Mouse (Mus musculus): ENCODE measurements around the gene Cfap161. TPM values are rescaled to one million over a fixed set of nuclear protein-coding genes. Genes with fewer than 3 reads are reported as not detected.

Cfap161 gene
- polyA plus RNA-seq, 2 experiments: 0.28 to 0.82 TPM

- H3K27ac ChIP-seq (replicated peaks; ENCODE audit: low read depth, low read length): no peak overlapping the region
- ATAC-seq (ENCODE audit: low FRiP score, low read depth): no peak
- no peaks in the 10 kb centered on the region for H3K27me3 ChIP-seq (ENCODE audit: control insufficient read depth, insufficient read depth, low read length)
- H3K9me3 ChIP-seq (ENCODE audit: control insufficient read depth, low read length): no peaks in the 10 kb centered on the region
- no peak for DNase-seq (ENCODE audit: low spot score)
- peaks cover 9% of the 10 kb centered on the region for H3K4me1 ChIP-seq (ENCODE audit: control insufficient read depth, insufficient read depth, low read length)
- H3K36me3 ChIP-seq (ENCODE audit: control insufficient read depth, insufficient read depth, low read length): no peaks in the 10 kb centered on the region
- WGBS: 66% methylated on average over 2 of the region's 2 CpGs
- TF ChIP-seq POLR2A (IDR thresholded peaks at IDR 0.05; ENCODE audit: borderline replicate concordance, extremely low read depth, insufficient read depth, insufficient read length): no peak
- no peak overlapping the region for H3K4me3 ChIP-seq (replicated peaks; ENCODE audit: low read length)
- H3K9ac ChIP-seq (ENCODE audit: low read depth, low read length, severe bottlenecking): no peak overlapping the region
- no peak overlapping the region for H3K4me2 ChIP-seq (replicated peaks; ENCODE audit: low read depth, low read length, severe bottlenecking)
Observed at GRCm38 (mm10) chr7:83724541-83724940, 70.1 kb downstream of the Cfap161 start.

Other genes starting within 250 kb of the Cfap161 start
- gene Tmc3, start 210.0 kb downstream of the Cfap161 start, polyA plus RNA-seq (2012; rRNA removed): 0.96 and 1.3 TPM in 2 replicates
- 1.1 and 1.5 TPM in 2 replicates for gene Tmc3, start 210.0 kb downstream of the Cfap161 start, polyA plus RNA-seq (2014; fragmentation: Nextera tagmentation; extraction: Ambion mirVana)
- 18.5 and 20.0 TPM in 2 replicates for gene Stard5, start 162.9 kb downstream of the Cfap161 start, polyA plus RNA-seq (2012; rRNA removed)
- gene Stard5, start 162.9 kb downstream of the Cfap161 start, polyA plus RNA-seq (2014; fragmentation: Nextera tagmentation; extraction: Ambion mirVana): 21.6 and 23.7 TPM in 2 replicates
- gene Il16, start 49.2 kb downstream of the Cfap161 start, polyA plus RNA-seq (2012; rRNA removed): 6.6 and 6.8 TPM in 2 replicates
- 5.8 and 7.6 TPM in 2 replicates for gene Il16, start 49.2 kb downstream of the Cfap161 start, polyA plus RNA-seq (2014; fragmentation: Nextera tagmentation; extraction: Ambion mirVana)
- gene Tlnrd1, start 89.4 kb upstream of the Cfap161 start, polyA plus RNA-seq (2012; rRNA removed): 32.7 and 42.5 TPM in 2 replicates
- 17.6 and 18.8 TPM in 2 replicates for gene Tlnrd1, start 89.4 kb upstream of the Cfap161 start, polyA plus RNA-seq (2014; fragmentation: Nextera tagmentation; extraction: Ambion mirVana)
- gene Mesd, start 89.6 kb upstream of the Cfap161 start, polyA plus RNA-seq (2012; rRNA removed): 25.6 and 39.8 TPM in 2 replicates
- gene Mesd, start 89.6 kb upstream of the Cfap161 start, polyA plus RNA-seq (2014; fragmentation: Nextera tagmentation; extraction: Ambion mirVana): 79.5 and 84.6 TPM in 2 replicates